Mouse (Mus musculus) liver, embryonic 15.5 days (tissue): Measurements from ENCODE around the gene Hnmt. TPM values are rescaled to one million over a fixed set of nuclear protein-coding genes. Genes with fewer than 3 reads are reported as not detected.
"Not testable (repeated sequence)": the region's sequence is repeated elsewhere in the genome, so short reads cannot be mapped to it uniquely, and the experiment has no call there.

ENCODE experiments used
- ATAC-seq: fragments of 200-750 bp; cut with Nextera tagmentation; 2 replicates; pipeline ENCODE4 v1.8.0; 2017; ENCODE audit warnings: moderate number of reproducible peaks, mild to moderate bottlenecking, moderate library complexity; ENCODE audit not compliant: insufficient read depth
- H3K27ac ChIP-seq: fragments of 300-500 bp; sonication (generic); replicated peaks from 2 replicates; pipeline ENCODE4 v1.5.1; 2015; ENCODE audit warnings: mild to moderate bottlenecking, inconsistent platforms
- H3K27me3 ChIP-seq: fragments of 300-500 bp; sonication (generic); 2 replicates; pipeline ENCODE4 v1.6.1; 2015; ENCODE audit warnings: mild to moderate bottlenecking, inconsistent platforms
- H3K36me3 ChIP-seq: fragments of 300-500 bp; sonication (generic); replicated peaks from 2 replicates; pipeline ENCODE4 v1.6.1; 2015; ENCODE audit warnings: moderate library complexity, mild to moderate bottlenecking, inconsistent platforms
- H3K4me1 ChIP-seq: fragments of 300-500 bp; sonication (generic); replicated peaks from 2 replicates; pipeline ENCODE4 v1.6.1; 2015; ENCODE audit warnings: inconsistent platforms
- H3K4me2 ChIP-seq: fragments of 300-500 bp; sonication (generic); 2 replicates; pipeline ENCODE4 v1.6.1; 2015; ENCODE audit warnings: moderate library complexity, mild to moderate bottlenecking, inconsistent platforms
- H3K4me3 ChIP-seq: fragments of 300-500 bp; sonication (generic); replicated peaks from 2 replicates; pipeline ENCODE4 v1.5.1; 2015; ENCODE audit warnings: mild to moderate bottlenecking, inconsistent platforms
- H3K9ac ChIP-seq: fragments of 300-500 bp; sonication (generic); 2 replicates; pipeline ENCODE4 v1.6.1; 2015; ENCODE audit warnings: moderate library complexity, mild to moderate bottlenecking, inconsistent platforms
- H3K9me3 ChIP-seq: fragments of 300-500 bp; sonication (generic); replicated peaks from 2 replicates; pipeline ENCODE4 v1.6.1; 2016; ENCODE audit warnings: inconsistent platforms
- WGBS: fragments of 180-500 bp; shearing (Covaris S2); methylation state at CpG from one replicate; pipeline ENCODE4 v1.1.7; 2015; ENCODE audit warnings: mixed read lengths; ENCODE audit not compliant: insufficient replicate concordance; 5-methylcytosine and 5-hydroxymethylcytosine counted together
- polyA plus RNA-seq: library from polyadenylated mRNA; unstranded; fragments of >200 nt; fragmentation: Nextera tagmentation; extraction: Ambion mirVana; gene quantifications from 2 replicates; pipeline ENCODE4 v1.2.1, GENCODE M21; 2015

The Hnmt gene
- polyA plus RNA-seq, 1 experiment from 2014 or later, result 0.51 TPM

- Histone ChIP-seq H3K4me2 (no peak overlapping the region), H3K27ac (no peak overlapping the region), H3K9ac (no peak overlapping the region), H3K4me1 (no peaks in the 10 kb centered on the region), H3K9me3 (no peaks in the 10 kb centered on the region), H3K36me3 (no peaks in the 10 kb centered on the region), H3K4me3 (no peak overlapping the region), H3K27me3 (no peaks in the 10 kb centered on the region)
- ATAC-seq, result no peak
- WGBS, result 44% methylated on average over 1 of the region's 1 CpGs
These were observed 49.9 kb downstream of the Hnmt start for GRCm38 (mm10) chr2:23999323-23999722.

- Histone ChIP-seq H3K4me3 (no peak overlapping the region), H3K9ac (no peak overlapping the region), H3K27me3 (no peaks in the 10 kb centered on the region), H3K36me3 (no peaks in the 10 kb centered on the region), H3K27ac (no peak overlapping the region), H3K4me2 (no peak overlapping the region), H3K4me1 (no peaks in the 10 kb centered on the region), H3K9me3 (no peaks in the 10 kb centered on the region)
- 65% methylated on average over 4 of the region's 4 CpGs for WGBS
- no peak for ATAC-seq
These were observed 50.4 kb downstream of the Hnmt start for GRCm38 (mm10) chr2:23998836-23999235.

DNA sequence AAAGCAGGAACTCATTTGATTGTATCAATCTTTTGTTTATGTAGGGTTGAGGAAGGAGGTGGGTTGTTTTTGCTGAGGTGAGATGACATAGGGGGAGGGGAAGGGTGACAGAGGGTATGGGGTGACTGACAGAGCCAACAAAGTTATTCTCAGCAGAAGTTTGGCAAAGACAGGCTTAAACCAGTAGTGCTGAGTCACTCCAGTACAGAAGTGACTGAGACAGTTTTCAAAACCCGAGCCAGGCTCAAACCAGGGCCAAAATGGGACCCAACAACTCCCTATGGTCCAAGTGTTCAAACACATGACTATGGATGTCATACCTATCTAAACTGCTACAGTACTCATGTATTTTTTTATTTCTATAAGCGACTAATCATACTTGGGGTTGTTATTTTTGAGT lies 52.4 kb downstream of the Hnmt start:
- WGBS, result 34% methylated on average over 2 of the region's 2 CpGs
- H3K27ac ChIP-seq, result no peak overlapping the region
- H3K4me3 ChIP-seq, result no peak overlapping the region
- no peak for ATAC-seq
- H3K9me3 ChIP-seq, result no peaks in the 10 kb centered on the region
- no peaks in the 10 kb centered on the region for H3K36me3 ChIP-seq
- H3K4me1 ChIP-seq, result no peaks in the 10 kb centered on the region
- H3K9ac ChIP-seq, result no peak overlapping the region
- H3K27me3 ChIP-seq, result no peaks in the 10 kb centered on the region
- no peak overlapping the region for H3K4me2 ChIP-seq

DNA sequence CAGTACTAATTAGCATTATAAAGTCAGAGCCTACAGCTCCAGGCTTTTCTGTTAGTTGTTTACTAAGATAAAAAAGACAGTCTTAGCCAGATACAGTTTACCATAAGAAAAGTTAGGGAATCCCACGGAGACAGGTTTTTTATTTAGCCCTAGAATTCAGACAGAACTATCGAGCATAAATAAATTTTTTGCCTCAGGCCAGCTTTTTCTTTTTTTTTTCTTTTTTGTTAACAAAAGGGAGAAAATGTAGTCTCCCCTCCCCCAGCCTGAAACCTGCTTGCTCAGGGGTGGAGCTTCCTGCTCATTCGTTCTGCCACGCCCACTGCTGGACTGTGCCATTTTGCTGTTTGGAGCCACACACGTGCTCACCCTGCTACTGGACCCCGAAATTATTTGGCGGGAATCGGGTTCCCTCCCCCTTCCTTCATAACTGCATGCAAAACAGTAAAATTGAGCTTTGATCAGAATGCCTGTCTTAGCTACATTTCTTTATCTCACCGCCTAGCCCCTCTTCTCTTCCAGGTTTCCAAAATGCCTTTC lies 59.1 kb downstream of the Hnmt start:
- H3K9me3 ChIP-seq, H3K27me3 ChIP-seq, ATAC-seq, H3K4me3 ChIP-seq, H3K4me1 ChIP-seq, H3K27ac ChIP-seq, H3K36me3 ChIP-seq, H3K4me2 ChIP-seq, H3K9ac ChIP-seq: not testable (repeated sequence)
- WGBS, result 69% methylated on average over 9 of the region's 9 CpGs

- no peak overlapping the region for H3K9ac ChIP-seq
- no peak overlapping the region for H3K4me3 ChIP-seq
- no peak overlapping the region for H3K4me2 ChIP-seq
- ATAC-seq, result no peak
- H3K4me1 ChIP-seq, result no peaks in the 10 kb centered on the region
- H3K27ac ChIP-seq, result no peak overlapping the region
- H3K9me3 ChIP-seq, result no peaks in the 10 kb centered on the region
- no peaks in the 10 kb centered on the region for H3K36me3 ChIP-seq
- no peaks in the 10 kb centered on the region for H3K27me3 ChIP-seq
These were observed 61.9 kb downstream of the Hnmt start for GRCm38 (mm10) chr2:23987283-23987682.

DNA sequence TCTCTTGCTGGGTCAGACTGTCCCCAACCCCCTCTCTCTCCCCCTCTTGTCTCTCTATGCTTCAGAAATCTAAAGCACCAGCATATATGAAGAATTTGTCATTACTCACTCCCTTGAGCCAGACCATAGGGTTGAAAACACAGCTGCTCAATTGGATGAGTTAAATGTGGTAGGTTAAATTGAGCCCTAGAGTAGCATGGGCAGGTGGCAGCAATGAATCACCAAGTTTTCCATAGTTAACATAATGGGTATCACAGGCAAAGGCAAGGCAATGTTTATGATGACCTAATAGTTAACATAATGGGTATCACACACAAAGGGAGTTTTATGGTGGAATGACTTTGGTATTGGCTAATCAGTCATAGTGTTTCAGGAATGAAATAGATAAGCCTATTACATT lies 65.9 kb downstream of the Hnmt start:
- H3K4me1 ChIP-seq, result no peaks in the 10 kb centered on the region
- ATAC-seq, result no peak
- H3K9ac ChIP-seq, result no peak overlapping the region
- H3K27ac ChIP-seq, result no peak overlapping the region
- no peaks in the 10 kb centered on the region for H3K36me3 ChIP-seq
- no peaks in the 10 kb centered on the region for H3K27me3 ChIP-seq
- no peak overlapping the region for H3K4me3 ChIP-seq
- no peak overlapping the region for H3K4me2 ChIP-seq
- H3K9me3 ChIP-seq, result no peaks in the 10 kb centered on the region

DNA sequence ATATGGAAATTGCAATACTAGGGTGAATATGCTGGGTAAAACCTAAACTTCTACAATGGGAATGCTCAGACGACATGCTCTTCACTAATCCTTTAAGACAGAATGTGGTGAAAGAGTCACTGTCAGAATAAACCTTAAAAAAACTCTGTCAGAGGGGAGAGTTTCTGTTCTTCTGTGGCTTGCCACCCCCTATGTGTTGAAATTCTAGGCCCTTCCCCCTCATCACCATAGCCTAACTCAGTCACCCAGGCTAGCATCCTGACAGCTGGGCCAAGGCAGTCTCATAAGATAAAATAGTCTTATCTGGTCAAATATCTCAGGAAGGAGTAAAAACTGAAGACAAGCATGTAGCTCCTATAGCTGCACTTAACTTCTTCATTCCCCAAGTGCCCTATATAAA lies 66.3 kb downstream of the Hnmt start:
- Histone ChIP-seq H3K27me3 (no peaks in the 10 kb centered on the region), H3K27ac (no peak overlapping the region), H3K4me1 (no peaks in the 10 kb centered on the region), H3K4me2 (no peak overlapping the region), H3K36me3 (no peaks in the 10 kb centered on the region), H3K9me3 (no peaks in the 10 kb centered on the region), H3K4me3 (no peak overlapping the region), H3K9ac (no peak overlapping the region)
- no peak for ATAC-seq
- 26% methylated on average over 1 of the region's 1 CpGs for WGBS

GRCm38 (mm10) chr2:23960659-23961274 lies 88.4 kb downstream of the Hnmt start:
- not testable (repeated sequence) for H3K27me3 ChIP-seq, ATAC-seq, H3K27ac ChIP-seq, H3K36me3 ChIP-seq, H3K4me3 ChIP-seq, H3K4me1 ChIP-seq, H3K9ac ChIP-seq, H3K4me2 ChIP-seq, H3K9me3 ChIP-seq
- 72% methylated on average over 15 of the region's 15 CpGs for WGBS

Other genes with a start within 250 kb of the Hnmt start
- not detected in 2 replicates for gene Tbpl2, start 47.2 kb upstream of the Hnmt start, polyA plus RNA-seq
- not detected in 2 replicates for gene Il1f8, start 103.8 kb upstream of the Hnmt start, polyA plus RNA-seq
- gene Il1f9, start 137.1 kb upstream of the Hnmt start, polyA plus RNA-seq, result 0.41 and 0.69 TPM in 2 replicates
- not detected in 2 replicates for gene Il1f6, start 166.0 kb upstream of the Hnmt start, polyA plus RNA-seq
- gene Il1f5, start 227.6 kb upstream of the Hnmt start, polyA plus RNA-seq, result 0.13 TPM in 1 of 2 replicates, not detected in the other
- gene Il1f10, start 241.8 kb upstream of the Hnmt start, polyA plus RNA-seq, result not detected in 2 replicates